Mouse (Mus musculus) fibroblast of lung, adult 2 months (primary cell): ENCODE measurements at regions not wholly inside any gene's neighbourhood (a gene's known extent, or its start where the extent isn't known, plus 50 kb on each side); places are given as distances from the start of the nearest gene placed in this dataset.

ENCODE experiments used
- DNase-seq: peaks from one replicate; pipeline ENCODE4 v3.0.0-alpha.2; 2011; ENCODE audit warnings: low read depth

- DNase-seq, result no peak
Measured at GRCm38 (mm10) chr6:51701253-51702020, 177.7 kb downstream of the Snx10 start.

GRCm38 (mm10) chr6:51702456-51703171, 178.9 kb downstream of the Snx10 start:
- DNase-seq, result no peak

GRCm38 (mm10) chr6:51708011-51708410, 184.3 kb downstream of the Snx10 start:
- DNase-seq, result no peak

- DNase-seq, result no peak
Measured at GRCm38 (mm10) chr6:51708668-51709339, 185.1 kb downstream of the Snx10 start.

GRCm38 (mm10) chr6:51709340-51710067, 185.8 kb downstream of the Snx10 start:
- no peak for DNase-seq

GRCm38 (mm10) chr6:51710153-51710552, 186.5 kb downstream of the Snx10 start:
- no peak for DNase-seq

- DNase-seq, result no peak
Measured at GRCm38 (mm10) chr6:51710926-51711615, 187.4 kb downstream of the Snx10 start.

GRCm38 (mm10) chr6:51711616-51711970, 187.9 kb downstream of the Snx10 start:
- no peak for DNase-seq

- no peak for DNase-seq
Measured at GRCm38 (mm10) chr6:51715158-51715840, 191.6 kb downstream of the Snx10 start.

GRCm38 (mm10) chr6:51717386-51717785, 193.7 kb downstream of the Snx10 start:
- DNase-seq, result no peak

GRCm38 (mm10) chr6:51720705-51721104, 197.0 kb downstream of the Snx10 start:
- no peak for DNase-seq

- no peak for DNase-seq
Measured at GRCm38 (mm10) chr6:51723053-51723452, 199.4 kb downstream of the Snx10 start.

- DNase-seq, result no peak
Measured at GRCm38 (mm10) chr6:51727191-51727590, 203.5 kb downstream of the Snx10 start.

GRCm38 (mm10) chr6:51728816-51729562, 205.3 kb downstream of the Snx10 start:
- no peak for DNase-seq

GRCm38 (mm10) chr6:51730564-51731351, 207.1 kb downstream of the Snx10 start:
- no peak for DNase-seq

- no peak for DNase-seq
Measured at GRCm38 (mm10) chr6:51732298-51732895, 208.7 kb downstream of the Snx10 start.

GRCm38 (mm10) chr6:51736051-51736450, 212.3 kb downstream of the Snx10 start:
- DNase-seq, result no peak

- DNase-seq, result no peak
Measured at GRCm38 (mm10) chr6:51743105-51743660, 219.5 kb downstream of the Snx10 start.

- DNase-seq, result no peak
Measured at GRCm38 (mm10) chr6:51744607-51745006, 220.9 kb downstream of the Snx10 start.
